Mouse (Mus musculus): ENCODE data around the gene Amdhd2. TPM values are rescaled to one million over a fixed set of nuclear protein-coding genes. Genes with fewer than 3 reads are reported as not detected.

Gene Amdhd2
- polyA plus RNA-seq, 1 experiment from 2014 or later, result 31.5 TPM

DNA sequence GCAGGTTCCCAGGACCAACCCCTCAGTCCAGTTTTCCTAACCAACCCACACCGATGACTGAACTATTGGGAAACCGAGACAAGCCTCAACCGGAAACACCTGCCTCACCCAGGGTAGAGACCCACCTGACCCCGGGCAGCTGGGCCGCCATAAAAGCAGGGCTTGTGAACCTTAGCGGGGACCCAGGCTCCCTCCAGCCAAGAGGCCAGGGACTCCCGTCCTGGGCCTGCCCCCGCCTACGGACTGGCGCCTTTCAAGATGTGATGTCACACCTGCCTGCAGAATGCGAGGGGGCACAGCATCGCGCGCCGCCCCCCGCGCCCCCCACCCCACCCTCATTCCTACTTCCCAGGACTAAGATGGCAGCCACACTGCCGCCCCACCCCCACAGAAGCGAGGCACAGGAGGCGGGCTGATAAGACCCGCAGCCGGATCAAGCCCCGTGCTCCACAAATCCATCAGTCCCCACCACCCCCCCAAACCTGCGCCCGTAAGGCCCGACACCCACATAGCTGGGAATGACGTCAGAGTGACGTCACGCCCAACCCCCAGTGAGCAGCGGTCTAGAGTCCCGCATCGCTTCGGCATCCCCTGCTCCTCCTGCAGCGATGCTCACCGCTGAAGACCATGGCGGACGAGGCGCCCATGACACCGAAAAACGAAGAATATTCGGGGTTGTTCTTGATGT lies 5.2 kb upstream of the Amdhd2 start:
- under 1% methylated on average over 41 of the region's 41 CpGs for WGBS
- peak overlapping the region; percentile 99 for H3K27ac ChIP-seq (replicated peaks)
- H3K4me2 ChIP-seq (replicated peaks), result peak overlapping the region; percentile 91
- H3K9me3 ChIP-seq, result no peaks in the 10 kb centered on the region
- peaks cover 16% of the 10 kb centered on the region; the same call in 1 of the 2 replicates for H3K36me3 ChIP-seq
- peak; percentile 68 for ATAC-seq (replicated peaks)
- H3K4me1 ChIP-seq, result peaks cover 37% of the 10 kb centered on the region
- H3K27me3 ChIP-seq, result no peaks in the 10 kb centered on the region
- H3K4me3 ChIP-seq, result peak overlapping the region; percentile 95
- peak overlapping the region; percentile 96 for H3K9ac ChIP-seq (replicated peaks)

DNA sequence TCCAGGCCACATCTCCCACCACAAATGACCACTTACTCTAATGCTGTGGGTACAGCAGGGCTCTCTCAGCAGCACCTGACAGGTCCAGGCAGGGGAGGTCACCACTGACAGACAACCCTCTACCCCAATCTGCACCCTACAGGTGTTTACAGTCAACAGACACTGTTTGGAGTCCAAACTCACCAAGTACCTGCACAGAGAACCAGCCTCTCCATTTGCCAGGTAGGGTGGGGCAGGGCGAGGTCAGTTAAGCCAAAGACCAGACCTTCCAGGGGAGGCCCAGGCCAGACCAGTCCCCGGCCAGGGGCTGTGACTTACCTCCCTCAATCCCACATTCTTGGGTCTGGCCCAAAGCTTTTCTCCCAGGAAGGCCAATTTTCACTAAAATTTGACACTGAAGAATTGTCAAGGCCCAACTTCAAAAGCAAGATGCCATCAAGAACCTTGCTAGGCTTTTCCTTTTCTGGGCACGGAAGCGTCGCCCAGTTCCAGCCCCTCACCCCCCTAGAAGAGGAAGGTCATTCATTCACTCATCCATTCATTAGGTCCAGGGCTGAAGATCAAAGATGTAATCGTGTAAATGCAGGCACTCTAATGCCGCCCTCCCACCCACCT lies 4.4 kb upstream of the Amdhd2 start:
- H3K36me3 ChIP-seq, result peaks cover 16% of the 10 kb centered on the region; the same call in 1 of the 2 replicates
- 54% methylated on average over 7 of the region's 7 CpGs for WGBS
- H3K9ac ChIP-seq (replicated peaks), result peak overlapping the region; percentile 96
- no peaks in the 10 kb centered on the region for H3K27me3 ChIP-seq
- H3K4me1 ChIP-seq, result peaks cover 36% of the 10 kb centered on the region
- peak overlapping the region; percentile 91 for H3K4me2 ChIP-seq (replicated peaks)
- no peak for ATAC-seq (replicated peaks)
- peak overlapping the region; percentile 95 for H3K4me3 ChIP-seq
- H3K9me3 ChIP-seq, result no peaks in the 10 kb centered on the region
- H3K27ac ChIP-seq (replicated peaks), result peak overlapping the region; percentile 99

DNA sequence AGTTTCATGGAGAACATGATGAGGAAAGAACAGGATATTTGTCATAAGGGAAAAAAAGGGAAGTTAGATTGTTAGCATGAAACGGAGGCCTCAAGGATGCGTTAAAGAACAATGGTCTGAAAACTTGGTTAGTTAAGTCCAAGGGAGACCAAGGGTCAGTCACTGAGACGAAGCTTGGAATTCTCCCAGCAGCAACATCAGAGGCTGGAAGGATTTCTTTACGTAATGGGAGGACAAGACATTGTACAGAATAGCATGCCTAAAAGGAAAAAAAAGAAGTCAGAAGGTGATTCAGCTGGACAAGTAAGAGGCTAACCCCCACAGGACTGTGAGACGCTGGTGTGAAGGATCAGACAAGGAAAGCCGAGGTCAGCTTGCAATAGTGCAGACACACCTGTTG lies 3.6 kb upstream of the Amdhd2 start:
- Histone ChIP-seq H3K4me1 (peaks cover 45% of the 10 kb centered on the region), H3K27me3 (no peaks in the 10 kb centered on the region), H3K9me3 (no peaks in the 10 kb centered on the region), H3K4me2 (replicated peaks) (peak overlapping the region; percentile 91; the same call in 1 of the 2 replicates), H3K36me3 (peaks cover 16% of the 10 kb centered on the region; the same call in 1 of the 2 replicates), H3K27ac (replicated peaks) (no peak overlapping the region), H3K9ac (replicated peaks) (no peak overlapping the region), H3K4me3 (peak overlapping the region; percentile 95; the same call in 1 of the 2 replicates)
- ATAC-seq (replicated peaks), result no peak
- WGBS, result 92% methylated on average over 6 of the region's 6 CpGs

DNA sequence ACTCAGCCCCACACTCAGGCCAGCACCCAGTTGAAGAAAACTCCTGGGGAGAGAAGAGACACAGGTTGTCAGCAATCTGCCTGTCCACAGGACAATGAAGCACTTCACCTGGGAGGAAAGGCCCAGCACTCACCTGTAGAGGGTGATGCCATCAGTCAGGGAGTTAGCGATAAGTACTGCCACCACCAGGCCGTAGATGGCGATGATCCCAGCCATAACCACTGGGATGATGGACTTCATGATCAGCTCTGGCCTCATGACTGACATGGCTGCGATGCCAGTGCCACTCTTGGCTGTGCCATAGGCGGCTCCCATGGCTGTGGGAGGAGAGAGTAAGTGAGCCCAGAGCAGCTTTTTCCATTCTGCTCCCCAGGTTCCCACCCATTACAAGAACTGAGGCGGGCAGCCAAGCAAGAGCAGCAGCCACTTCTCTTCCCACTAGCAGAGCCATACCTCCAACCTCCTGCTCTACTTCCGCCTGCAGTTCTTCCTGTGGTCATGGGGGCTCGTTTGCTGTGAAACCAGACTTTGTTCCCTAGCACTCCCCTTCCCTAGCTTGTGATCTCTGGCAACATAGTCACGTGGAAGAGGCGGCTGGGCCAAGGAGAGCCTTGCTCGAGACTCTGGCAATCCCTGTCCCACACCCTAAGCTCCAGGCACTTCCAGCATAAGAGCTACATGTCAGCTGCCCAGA lies 1.1 kb upstream of the Amdhd2 start:
- Histone ChIP-seq H3K27me3 (no peaks in the 10 kb centered on the region), H3K9ac (replicated peaks) (no peak overlapping the region), H3K36me3 (peaks cover 16% of the 10 kb centered on the region; the same call in 1 of the 2 replicates), H3K4me1 (peaks cover 42% of the 10 kb centered on the region), H3K4me2 (replicated peaks) (no peak overlapping the region), H3K4me3 (no peak overlapping the region), H3K27ac (replicated peaks) (no peak overlapping the region), H3K9me3 (no peaks in the 10 kb centered on the region)
- no peak for ATAC-seq (replicated peaks)
- 79% methylated on average over 11 of the region's 11 CpGs for WGBS

DNA sequence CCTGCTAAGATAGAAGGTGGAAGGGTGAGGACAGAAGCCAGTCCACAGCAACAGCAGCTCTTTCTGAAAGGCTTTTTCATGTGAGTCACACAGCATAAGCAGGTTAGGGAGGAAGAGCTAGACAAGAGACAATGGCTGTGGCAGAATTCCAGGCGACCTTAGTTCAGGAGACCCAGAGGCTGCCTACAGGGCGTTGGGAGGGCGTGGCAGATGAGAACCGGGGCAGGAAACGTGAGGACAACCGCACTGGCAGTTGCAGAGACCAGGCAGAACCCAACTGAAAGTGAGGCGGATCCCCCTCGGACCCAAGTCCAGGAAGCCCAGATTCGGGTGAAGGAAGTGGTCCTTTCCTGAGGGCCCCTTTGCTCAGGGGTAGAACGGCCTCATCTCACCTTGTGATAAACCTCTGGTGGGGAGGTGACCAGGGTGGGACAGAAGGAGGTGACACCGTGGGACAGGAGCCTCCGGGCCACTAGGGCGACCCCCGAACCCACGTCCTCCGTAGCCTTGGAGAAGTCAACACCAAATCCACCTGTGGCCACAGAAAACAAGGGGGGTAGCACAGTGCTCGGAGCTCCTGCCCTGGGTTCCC lies 886 bp downstream of the Amdhd2 start:
- Histone ChIP-seq H3K27me3 (no peaks in the 10 kb centered on the region), H3K4me1 (peaks cover 31% of the 10 kb centered on the region), H3K9ac (replicated peaks) (peak overlapping the region; percentile 78), H3K27ac (replicated peaks) (peak overlapping the region; percentile 84; the same call in 1 of the 2 replicates), H3K4me3 (peak overlapping the region; percentile 73), H3K4me2 (replicated peaks) (peak overlapping the region; percentile 87), H3K9me3 (no peaks in the 10 kb centered on the region), H3K36me3 (peaks cover 16% of the 10 kb centered on the region; the same call in 1 of the 2 replicates)
- ATAC-seq (replicated peaks), result peak; percentile 36; the same call in 1 of the 2 replicates
- 33% methylated on average over 17 of the region's 17 CpGs for WGBS

DNA sequence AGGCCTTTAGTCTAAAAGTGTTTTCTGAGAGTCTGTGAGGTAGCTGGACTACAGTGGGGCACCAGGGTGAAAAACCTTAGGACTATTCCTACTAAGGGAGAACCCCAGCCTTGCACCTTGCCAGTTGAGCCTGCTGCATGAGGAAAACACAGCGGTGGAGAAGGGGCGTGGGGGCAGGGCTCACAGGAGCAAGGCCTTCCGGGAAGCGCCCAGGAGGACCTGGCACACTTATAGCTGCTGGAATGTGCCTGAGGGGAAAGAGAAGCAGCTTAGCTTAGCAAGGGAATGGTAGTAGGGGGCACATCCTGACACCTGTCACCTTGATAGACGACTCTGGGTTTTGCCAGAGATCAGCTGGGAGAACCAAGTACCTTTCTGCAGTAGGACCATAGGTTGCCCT lies 2.1 kb downstream of the Amdhd2 start:
- Histone ChIP-seq H3K27ac (replicated peaks) (no peak overlapping the region), H3K27me3 (no peaks in the 10 kb centered on the region), H3K4me1 (peaks cover 18% of the 10 kb centered on the region), H3K36me3 (peaks cover 8% of the 10 kb centered on the region; the same call in 1 of the 2 replicates), H3K9me3 (no peaks in the 10 kb centered on the region), H3K4me3 (no peak overlapping the region), H3K9ac (replicated peaks) (no peak overlapping the region), H3K4me2 (replicated peaks) (no peak overlapping the region)
- WGBS, result 87% methylated on average over 5 of the region's 5 CpGs
- ATAC-seq (replicated peaks), result no peak

DNA sequence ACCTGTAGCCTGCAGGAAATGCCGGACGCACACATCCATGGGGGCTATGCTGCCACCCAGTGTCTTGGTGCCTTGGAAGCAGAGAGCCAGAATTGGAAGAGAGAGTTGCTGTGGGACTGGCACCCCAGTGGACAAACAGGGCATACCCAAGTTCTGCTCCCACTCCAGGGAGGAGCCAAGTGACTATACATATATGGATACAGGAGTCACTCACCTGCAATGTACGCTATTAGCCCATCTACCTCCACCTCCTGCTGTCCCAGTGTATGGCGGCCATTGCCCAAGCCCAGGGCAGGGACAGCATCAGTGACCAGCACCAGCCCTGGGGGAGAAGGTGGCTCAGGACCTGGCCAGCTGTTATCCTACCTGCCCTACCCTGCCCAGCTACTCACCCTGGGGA lies 6.0 kb downstream of the Amdhd2 start:
- ATAC-seq (replicated peaks), result no peak
- Histone ChIP-seq H3K4me3 (no peak overlapping the region), H3K27ac (replicated peaks) (no peak overlapping the region), H3K4me1 (peaks cover 7% of the 10 kb centered on the region), H3K4me2 (replicated peaks) (no peak overlapping the region), H3K36me3 (no peaks in the 10 kb centered on the region), H3K27me3 (no peaks in the 10 kb centered on the region), H3K9ac (replicated peaks) (no peak overlapping the region), H3K9me3 (no peaks in the 10 kb centered on the region)
- 94% methylated on average over 4 of the region's 4 CpGs for WGBS

DNA sequence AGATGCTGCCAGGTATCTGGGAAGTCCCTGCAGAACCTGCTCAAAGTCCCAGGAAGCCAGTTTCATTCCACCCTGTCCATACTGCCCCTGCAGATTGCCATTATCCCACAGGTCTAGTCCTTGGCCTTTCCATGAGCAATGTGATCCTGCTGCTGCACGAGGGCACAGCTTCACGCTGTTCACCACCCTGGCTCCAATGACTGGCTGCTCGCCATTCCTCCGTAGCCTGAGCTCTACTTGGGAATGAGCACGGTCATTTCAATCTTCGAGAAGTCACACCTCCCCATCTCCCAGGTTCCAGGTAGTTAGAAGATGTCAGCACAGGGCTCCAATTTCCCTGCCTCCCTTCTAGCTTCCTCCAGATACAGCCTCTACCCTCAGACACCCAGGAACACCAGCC lies 6.4 kb downstream of the Amdhd2 start:
- no peaks in the 10 kb centered on the region for H3K27me3 ChIP-seq
- H3K36me3 ChIP-seq, result no peaks in the 10 kb centered on the region
- H3K27ac ChIP-seq (replicated peaks), result no peak overlapping the region
- no peak overlapping the region for H3K4me2 ChIP-seq (replicated peaks)
- 0 out of 2 replicates have a peak, but pooled peaks cover 3% of the 10 kb centered on the region for H3K4me1 ChIP-seq
- 88% methylated on average over 6 of the region's 6 CpGs for WGBS
- no peak overlapping the region for H3K9ac ChIP-seq (replicated peaks)
- H3K9me3 ChIP-seq, result no peaks in the 10 kb centered on the region
- H3K4me3 ChIP-seq, result no peak overlapping the region
- no peak for ATAC-seq (replicated peaks)

DNA sequence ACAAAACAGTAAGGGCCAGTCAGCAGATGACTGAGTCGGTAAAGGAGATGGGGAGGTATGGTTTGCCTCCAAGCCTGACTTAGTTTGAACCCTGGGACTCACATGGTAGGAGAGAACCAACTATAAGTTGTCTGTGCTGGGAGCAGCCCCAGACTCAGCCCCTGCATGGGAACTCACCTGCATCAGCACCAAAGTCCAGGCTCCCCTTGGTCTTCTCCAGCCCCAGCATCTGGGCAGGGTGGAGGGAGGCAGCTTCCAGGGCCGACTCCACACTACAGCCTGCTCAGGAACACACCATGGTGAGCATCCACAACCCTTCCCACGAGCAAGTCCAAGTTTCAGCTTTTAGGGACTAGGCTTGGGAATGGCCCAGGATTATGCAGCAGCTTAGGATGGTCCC lies 7.2 kb downstream of the Amdhd2 start:
- peaks cover 5% of the 10 kb centered on the region for H3K4me1 ChIP-seq
- no peak for ATAC-seq (replicated peaks)

DNA sequence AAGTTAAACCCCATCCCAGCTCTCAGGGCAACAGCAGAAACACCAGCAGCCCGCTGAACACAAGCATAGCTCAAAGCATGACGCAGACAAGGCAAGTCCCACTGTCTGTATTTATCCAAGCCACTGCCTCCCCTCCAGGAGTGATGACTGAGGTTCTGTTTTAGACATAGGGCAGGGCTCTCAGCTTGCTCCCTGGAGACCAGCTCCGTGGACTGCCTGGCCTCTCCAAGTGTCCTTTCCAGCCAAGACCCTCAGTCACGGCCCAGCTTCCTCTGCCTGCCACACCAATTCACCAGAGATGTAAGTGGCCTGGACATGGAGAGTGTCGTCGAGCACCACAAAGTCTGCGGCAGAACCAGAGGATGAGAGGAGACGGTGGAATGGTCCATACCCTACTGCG lies 7.8 kb downstream of the Amdhd2 start:
- no peaks in the 10 kb centered on the region for H3K9me3 ChIP-seq
- no peak overlapping the region for H3K27ac ChIP-seq (replicated peaks)
- no peaks in the 10 kb centered on the region for H3K36me3 ChIP-seq
- H3K4me3 ChIP-seq, result no peak overlapping the region
- WGBS, result 94% methylated on average over 9 of the region's 9 CpGs
- no peak overlapping the region for H3K4me2 ChIP-seq (replicated peaks)
- H3K27me3 ChIP-seq, result no peaks in the 10 kb centered on the region
- no peak for ATAC-seq (replicated peaks)
- peaks cover 5% of the 10 kb centered on the region for H3K4me1 ChIP-seq
- H3K9ac ChIP-seq (replicated peaks), result no peak overlapping the region

More for the DNA sequence above, 7.2 kb downstream of the Amdhd2 start:
- Histone ChIP-seq H3K27ac (replicated peaks) (no peak overlapping the region), H3K9me3 (no peaks in the 10 kb centered on the region), H3K36me3 (no peaks in the 10 kb centered on the region), H3K4me3 (no peak overlapping the region), H3K4me2 (replicated peaks) (no peak overlapping the region), H3K9ac (replicated peaks) (no peak overlapping the region), H3K27me3 (no peaks in the 10 kb centered on the region)
- 94% methylated on average over 3 of the region's 3 CpGs for WGBS

DNA sequence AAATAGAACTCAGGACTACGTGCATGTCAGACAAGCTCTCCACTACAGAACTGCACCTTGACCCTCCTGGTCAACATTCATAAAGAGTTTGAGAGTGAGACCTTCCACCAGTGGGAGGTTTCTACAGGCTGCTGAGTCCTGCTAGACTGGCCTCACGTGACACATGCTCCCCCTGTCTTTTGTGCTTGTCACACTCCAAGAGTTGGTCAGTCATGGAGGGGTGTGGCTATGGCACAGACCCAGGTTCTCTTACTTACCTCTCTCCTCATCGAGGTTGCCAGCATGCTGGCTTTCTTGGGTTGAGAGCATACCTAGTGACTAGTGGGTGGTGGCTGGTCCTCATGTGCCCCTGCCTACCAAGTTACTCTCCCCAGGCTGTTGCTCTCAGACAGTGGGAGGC lies 9.1 kb downstream of the Amdhd2 start:
- ATAC-seq (replicated peaks), result no peak
- Histone ChIP-seq H3K9me3 (no peaks in the 10 kb centered on the region), H3K27me3 (no peaks in the 10 kb centered on the region), H3K27ac (replicated peaks) (no peak overlapping the region), H3K4me1 (peaks cover 5% of the 10 kb centered on the region), H3K4me2 (replicated peaks) (no peak overlapping the region), H3K36me3 (no peaks in the 10 kb centered on the region), H3K4me3 (no peak overlapping the region), H3K9ac (replicated peaks) (no peak overlapping the region)
- 73% methylated on average over 3 of the region's 3 CpGs for WGBS
